Mouse (Mus musculus) cerebellum, adult 9-10 months (tissue): ENCODE measurements around the gene Slc16a2.
"Not testable (repeated sequence)": the region's sequence is repeated elsewhere in the genome, so short reads cannot be mapped to it uniquely, and the experiment has no call there.

Source experiments
- DNase-seq: peaks from one replicate; pipeline ENCODE4 v3.0.0; 2022

Slc16a2 gene

GRCm38 (mm10) chrX:103733091-103733490, 88.7 kb downstream of the Slc16a2 start:
- no peak for DNase-seq

GRCm38 (mm10) chrX:103732033-103732703, 89.6 kb downstream of the Slc16a2 start:
- DNase-seq = no peak

- no peak for DNase-seq
These were observed 99.3 kb downstream of the Slc16a2 start for GRCm38 (mm10) chrX:103722437-103722836.

- DNase-seq = no peak
These were observed 102.1 kb downstream of the Slc16a2 start for GRCm38 (mm10) chrX:103719618-103720185.

GRCm38 (mm10) chrX:103712922-103713321, 108.9 kb downstream of the Slc16a2 start:
- DNase-seq = no peak

- no peak for DNase-seq
These were observed 112.1 kb downstream of the Slc16a2 start for GRCm38 (mm10) chrX:103709671-103710070.

- no peak for DNase-seq
These were observed 113.2 kb downstream of the Slc16a2 start for GRCm38 (mm10) chrX:103708592-103708991.

- DNase-seq = no peak
These were observed 117.2 kb downstream of the Slc16a2 start for GRCm38 (mm10) chrX:103704611-103705010.

GRCm38 (mm10) chrX:103704024-103704423, 117.8 kb downstream of the Slc16a2 start:
- no peak for DNase-seq

GRCm38 (mm10) chrX:103697796-103698195, 124.0 kb downstream of the Slc16a2 start:
- no peak for DNase-seq

GRCm38 (mm10) chrX:103696081-103696519, 125.7 kb downstream of the Slc16a2 start:
- no peak for DNase-seq

- peak; percentile 53 for DNase-seq
These were observed 126.4 kb downstream of the Slc16a2 start for GRCm38 (mm10) chrX:103695165-103695996.

GRCm38 (mm10) chrX:103694787-103695164, 127.0 kb downstream of the Slc16a2 start:
- DNase-seq = no peak

GRCm38 (mm10) chrX:103694381-103694780, 127.4 kb downstream of the Slc16a2 start:
- DNase-seq = no peak

GRCm38 (mm10) chrX:103692916-103693315, 128.9 kb downstream of the Slc16a2 start:
- no peak for DNase-seq

GRCm38 (mm10) chrX:103688551-103688950, 133.2 kb downstream of the Slc16a2 start:
- peak; percentile 23 for DNase-seq

GRCm38 (mm10) chrX:103674674-103675073, 147.1 kb downstream of the Slc16a2 start:
- no peak for DNase-seq

- no peak for DNase-seq
These were observed 148.0 kb downstream of the Slc16a2 start for GRCm38 (mm10) chrX:103673761-103674160.

- no peak for DNase-seq
These were observed 151.5 kb downstream of the Slc16a2 start for GRCm38 (mm10) chrX:103670245-103670644.

- DNase-seq = not testable (repeated sequence)
These were observed 157.3 kb downstream of the Slc16a2 start for GRCm38 (mm10) chrX:103664445-103664844.

GRCm38 (mm10) chrX:103658985-103659384, 162.8 kb downstream of the Slc16a2 start:
- DNase-seq = no peak

- no peak for DNase-seq
These were observed 168.8 kb downstream of the Slc16a2 start for GRCm38 (mm10) chrX:103653021-103653420.

- DNase-seq = no peak
These were observed 169.7 kb downstream of the Slc16a2 start for GRCm38 (mm10) chrX:103652048-103652447.
